Mouse (Mus musculus) small intestine, adult 2 months (tissue): ENCODE measurements around the gene Bhlhe40. TPM values are rescaled to one million over a fixed set of nuclear protein-coding genes. Genes with fewer than 3 reads are reported as not detected.

Source experiments
- H3K27ac ChIP-seq: fragments of 200-500 bp; 2 replicates; pipeline ENCODE4 v1.5.1; 2012; ENCODE audit warnings: low read depth, low read length, control low read depth, inconsistent platforms; ENCODE audit not compliant: insufficient read depth
- H3K27me3 ChIP-seq: fragments of 200-500 bp; 2 replicates; pipeline ENCODE4 v1.6.1; 2012; ENCODE audit warnings: mild to moderate bottlenecking, moderate library complexity, low read length, inconsistent platforms; ENCODE audit not compliant: control insufficient read depth, insufficient read depth
- H3K36me3 ChIP-seq: fragments of 200-500 bp; 2 replicates; pipeline ENCODE4 v1.6.1; 2012; ENCODE audit warnings: mild to moderate bottlenecking, low read length, control low read depth, inconsistent platforms; ENCODE audit not compliant: control insufficient read depth, insufficient read depth
- H3K4me1 ChIP-seq: fragments of 200-500 bp; 2 replicates; pipeline ENCODE4 v1.6.1; 2012; ENCODE audit warnings: low read length, inconsistent platforms, mixed read lengths; ENCODE audit not compliant: control insufficient read depth, insufficient read depth, insufficient read length
- H3K4me3 ChIP-seq: fragments of 200-500 bp; 2 replicates; pipeline ENCODE4 v1.5.1; 2012; ENCODE audit warnings: low read depth, mild to moderate bottlenecking, control low read depth, inconsistent platforms, low read length, moderate library complexity
- CTCF ChIP-seq: fragments of 200-500 bp; IDR thresholded peaks from 2 replicates; pipeline ENCODE4 v1.5.1; 2012; ENCODE audit warnings: low read depth, mild to moderate bottlenecking, control low read depth, inconsistent platforms, low read length, moderate library complexity, mixed read lengths; ENCODE audit not compliant: insufficient replicate concordance, insufficient read length; ENCODE audit errors: extremely low read depth
- POLR2A ChIP-seq: fragments of 200-500 bp; IDR thresholded peaks from 2 replicates; pipeline ENCODE4 v1.6.1; 2012; ENCODE audit warnings: low read depth, mild to moderate bottlenecking, control low read depth, inconsistent platforms, low read length, moderate library complexity
- WGBS: fragments of 180-500 bp; shearing (Covaris S2); methylation state at CpG from one replicate; pipeline ENCODE4 v1.1.7; 2018; 5-methylcytosine and 5-hydroxymethylcytosine counted together
- polyA plus RNA-seq: library from polyadenylated mRNA; depleted of rRNA; stranded (reverse); fragments of >200 nt; gene quantifications from 2 replicates; pipeline ENCODE4 v1.2.3, GENCODE M21; 2012

Bhlhe40 gene
- polyA plus RNA-seq, 1 experiment: 22.2 TPM

DNA sequence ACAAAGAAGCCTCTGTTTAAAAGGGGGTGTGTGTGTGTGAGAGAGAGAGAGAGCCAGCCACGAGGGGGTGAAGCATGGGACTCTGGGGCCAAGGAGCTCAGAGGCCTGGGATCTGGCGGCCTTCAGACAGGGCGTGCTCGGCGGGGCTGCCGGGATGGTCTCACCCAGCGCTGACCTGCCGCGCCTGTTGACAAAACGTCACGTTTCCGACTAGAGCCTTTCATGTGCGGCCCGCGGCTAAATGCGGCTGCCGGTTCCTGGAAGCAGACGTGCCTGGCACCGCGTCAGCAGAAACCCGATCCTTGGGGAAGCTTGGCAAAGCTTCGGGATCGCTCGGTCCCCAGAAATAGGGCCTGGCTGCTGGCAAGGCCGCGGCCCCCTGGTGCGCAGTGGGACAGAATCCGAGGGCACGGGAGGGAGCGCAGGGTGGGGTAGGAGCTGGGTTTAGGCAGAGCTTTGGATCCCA is 7.9 kb downstream of the Bhlhe40 start:
- TF ChIP-seq CTCF (0 out of 2 replicates have a peak, but pooled peaks have one; percentile 13), POLR2A (peak; percentile 37; the same call in 1 of the 2 replicates)
- Histone ChIP-seq H3K36me3 (peaks cover 27% of the 10 kb centered on the region), H3K27ac (peak overlapping the region; percentile 71), H3K4me1 (peaks cover 22% of the 10 kb centered on the region), H3K4me3 (peak overlapping the region; percentile 45), H3K27me3 (no peaks in the 10 kb centered on the region)
- 2% methylated on average over 30 of the region's 30 CpGs for WGBS

DNA sequence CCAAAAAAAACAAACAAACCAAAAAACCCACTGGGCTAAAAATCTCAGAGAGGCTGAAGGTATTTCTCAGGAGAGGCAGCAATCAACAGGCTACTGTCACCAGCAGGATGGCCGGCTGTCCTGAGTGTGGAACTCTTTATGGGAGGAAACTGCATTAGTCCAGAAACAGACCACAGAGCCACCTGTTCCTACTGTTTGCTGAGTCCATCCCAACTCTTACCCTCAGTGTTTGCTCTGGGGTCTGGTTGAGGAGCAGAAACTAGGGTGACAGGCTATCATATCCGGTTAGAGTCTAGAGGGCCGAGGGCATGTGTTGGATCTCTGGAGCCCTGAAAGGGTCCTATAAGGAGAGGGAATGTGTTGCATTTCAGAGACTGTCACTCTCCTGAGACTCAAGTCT is 9.8 kb downstream of the Bhlhe40 start:
- peaks cover 14% of the 10 kb centered on the region for H3K36me3 ChIP-seq
- TF ChIP-seq CTCF (no peak), POLR2A (no peak)
- no peak overlapping the region for H3K4me3 ChIP-seq
- 89% methylated on average over 3 of the region's 3 CpGs for WGBS
- H3K4me1 ChIP-seq: peaks cover 17% of the 10 kb centered on the region
- no peak overlapping the region for H3K27ac ChIP-seq
- H3K27me3 ChIP-seq: no peaks in the 10 kb centered on the region

DNA sequence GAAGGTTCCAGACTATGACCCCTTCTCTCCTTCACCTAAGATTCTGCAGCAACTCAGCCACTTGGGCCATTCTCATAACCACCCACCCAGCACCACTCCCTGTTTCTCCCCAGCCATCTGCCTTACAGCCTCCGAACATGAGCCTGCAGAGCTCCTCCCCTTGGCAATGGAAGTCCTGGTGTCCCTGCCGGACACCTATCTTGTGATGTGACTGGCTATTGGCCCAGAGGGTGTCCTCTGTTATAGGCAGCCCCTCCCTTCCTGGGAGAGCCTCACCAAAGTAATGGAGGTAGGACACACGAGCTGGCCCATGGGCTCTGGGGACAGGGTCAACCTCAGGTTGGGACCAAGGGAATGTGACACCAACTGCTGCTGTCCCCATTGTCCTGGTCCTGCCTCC is 10.4 kb downstream of the Bhlhe40 start:
- Histone ChIP-seq H3K4me1 (peaks cover 17% of the 10 kb centered on the region), H3K27ac (no peak overlapping the region), H3K4me3 (no peak overlapping the region), H3K27me3 (no peaks in the 10 kb centered on the region), H3K36me3 (peaks cover 8% of the 10 kb centered on the region)
- TF ChIP-seq CTCF (no peak), POLR2A (no peak)
- 35% methylated on average over 3 of the region's 3 CpGs for WGBS

DNA sequence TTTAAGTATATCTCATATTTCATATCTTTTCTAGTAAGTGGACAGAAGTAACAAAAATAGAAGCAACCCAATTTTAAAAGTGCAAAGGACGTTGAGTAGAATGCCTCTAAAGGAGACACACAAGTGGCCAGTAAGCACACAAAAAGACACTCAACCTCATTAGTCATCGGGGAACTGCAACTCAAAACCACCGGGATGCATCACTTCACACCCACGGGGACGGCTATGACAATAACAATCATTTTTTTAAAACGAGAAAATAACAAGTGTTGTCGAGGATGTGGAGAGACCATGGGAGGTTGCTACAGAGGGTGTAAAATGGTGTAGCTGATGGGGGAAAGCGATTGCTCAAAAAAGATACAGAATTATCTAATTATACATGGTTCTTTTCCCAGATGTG is 11.7 kb downstream of the Bhlhe40 start:
- Histone ChIP-seq H3K27ac (no peak overlapping the region), H3K4me1 (peaks cover 15% of the 10 kb centered on the region), H3K27me3 (no peaks in the 10 kb centered on the region), H3K4me3 (no peak overlapping the region), H3K36me3 (no peaks in the 10 kb centered on the region)
- 76% methylated on average over 8 of the region's 8 CpGs for WGBS
- TF ChIP-seq POLR2A (no peak), CTCF (no peak)

DNA sequence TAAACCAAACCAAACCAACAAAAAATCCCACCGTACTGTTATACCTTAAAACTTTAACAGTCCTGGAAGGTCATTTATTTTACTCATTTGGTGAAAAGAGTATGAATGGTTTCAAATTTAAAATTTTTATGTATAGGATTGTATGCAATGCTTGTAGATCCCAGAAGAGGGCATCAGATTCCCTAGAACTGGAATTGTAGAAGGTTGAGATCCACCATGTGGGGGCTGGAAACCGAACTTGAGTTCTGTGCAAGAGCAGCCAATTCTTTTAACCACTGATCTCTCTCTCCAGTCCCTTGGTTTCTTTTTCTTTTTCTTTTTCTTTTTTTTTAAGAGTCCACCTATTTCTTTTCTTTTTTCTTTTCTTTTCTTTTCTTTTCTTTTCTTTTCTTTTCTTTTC is 13.8 kb downstream of the Bhlhe40 start:
- Histone ChIP-seq H3K4me3 (no peak overlapping the region), H3K36me3 (no peaks in the 10 kb centered on the region), H3K27ac (no peak overlapping the region), H3K4me1 (0 out of 2 replicates have a peak, but pooled peaks cover 3% of the 10 kb centered on the region), H3K27me3 (no peaks in the 10 kb centered on the region)
- 90% methylated on average over 2 of the region's 2 CpGs for WGBS
- TF ChIP-seq CTCF (no peak), POLR2A (no peak)

DNA sequence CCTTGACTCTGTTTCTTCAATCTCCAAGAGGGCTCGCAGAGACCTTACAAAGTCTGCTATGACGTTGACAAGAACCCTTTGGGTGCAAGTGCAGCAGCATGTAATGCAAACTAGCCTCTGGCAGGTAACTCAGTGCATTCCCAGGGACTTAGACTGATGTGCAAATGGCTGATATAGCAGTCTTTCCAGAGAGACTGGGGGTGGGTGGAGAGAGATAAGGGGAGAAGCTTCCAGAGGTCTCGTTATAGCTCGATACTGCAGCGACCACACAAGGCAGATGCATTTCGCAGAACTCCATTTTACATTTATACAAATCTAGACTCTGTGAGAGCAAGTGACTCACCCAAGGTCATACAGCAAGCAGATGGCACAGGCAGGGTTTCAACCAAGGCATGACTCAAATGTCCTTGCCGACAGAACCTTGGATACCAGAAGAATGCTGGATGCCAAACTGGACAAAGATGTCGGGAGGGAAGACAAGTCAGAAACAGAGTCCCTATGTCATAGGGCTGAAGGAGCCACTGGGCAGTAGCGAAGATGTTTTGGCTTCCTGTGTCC is 16.4 kb downstream of the Bhlhe40 start:
- no peaks in the 10 kb centered on the region for H3K27me3 ChIP-seq
- H3K4me3 ChIP-seq: no peak overlapping the region
- no peak for TF ChIP-seq CTCF
- TF ChIP-seq POLR2A: no peak
- WGBS: 93% methylated on average over 9 of the region's 9 CpGs
- H3K36me3 ChIP-seq: no peaks in the 10 kb centered on the region
- H3K27ac ChIP-seq: no peak overlapping the region
- peaks cover 2% of the 10 kb centered on the region; the same call in 1 of the 2 replicates for H3K4me1 ChIP-seq

DNA sequence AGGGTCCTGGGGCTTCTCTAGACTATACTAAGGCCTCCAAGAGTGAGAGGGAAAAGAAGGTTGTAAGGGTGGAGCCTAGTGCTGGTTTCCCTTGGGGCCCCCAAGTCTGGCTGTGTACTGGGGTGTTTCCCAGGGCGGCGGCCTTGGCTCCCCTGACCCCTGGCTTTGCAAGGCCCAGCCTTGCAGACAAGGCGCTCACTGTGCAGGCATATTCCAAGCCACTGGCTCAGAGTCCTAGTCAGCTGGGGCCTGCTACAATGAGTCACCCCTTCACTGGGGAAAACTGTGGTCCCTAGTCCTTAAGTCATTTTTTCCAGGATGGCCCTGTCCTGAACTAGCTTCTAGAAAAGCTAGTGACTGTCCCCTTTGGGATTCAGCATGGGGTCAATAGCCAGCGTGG is 17.3 kb downstream of the Bhlhe40 start:
- H3K4me1 ChIP-seq: peaks cover 2% of the 10 kb centered on the region; the same call in 1 of the 2 replicates
- H3K4me3 ChIP-seq: no peak overlapping the region
- no peaks in the 10 kb centered on the region for H3K36me3 ChIP-seq
- no peaks in the 10 kb centered on the region for H3K27me3 ChIP-seq
- WGBS: 91% methylated on average over 4 of the region's 4 CpGs
- TF ChIP-seq POLR2A (no peak), CTCF (no peak)
- H3K27ac ChIP-seq: no peak overlapping the region

DNA sequence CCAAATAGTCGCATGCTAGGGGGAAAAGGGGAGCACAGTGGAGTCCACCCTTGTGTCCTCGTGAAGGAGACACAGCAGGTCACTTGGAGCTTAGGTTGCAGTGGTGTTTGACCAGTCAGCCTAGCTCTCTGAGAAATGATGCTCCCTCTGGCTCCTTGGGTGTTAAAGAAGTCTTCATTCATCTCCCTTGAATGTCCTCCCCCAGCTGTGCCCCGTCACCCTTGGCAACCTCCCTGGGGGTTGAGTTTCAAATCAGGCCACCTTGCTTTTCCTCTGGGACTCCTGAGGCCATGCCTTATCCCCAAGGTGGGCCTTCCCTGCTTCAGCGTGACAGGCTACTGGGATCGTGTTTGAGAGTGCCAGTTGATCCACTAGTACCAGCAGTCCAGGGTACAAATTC is 17.8 kb downstream of the Bhlhe40 start:
- no peak overlapping the region for H3K4me3 ChIP-seq
- no peaks in the 10 kb centered on the region for H3K27me3 ChIP-seq

More for the DNA sequence above, 17.8 kb downstream of the Bhlhe40 start:
- Histone ChIP-seq H3K27ac (no peak overlapping the region), H3K36me3 (no peaks in the 10 kb centered on the region), H3K4me1 (peaks cover 2% of the 10 kb centered on the region; the same call in 1 of the 2 replicates)
- TF ChIP-seq CTCF (no peak), POLR2A (no peak)
- whole genome bisulfite sequencing: 91% methylated on average over 5 of the region's 5 CpGs
